Mouse (Mus musculus) megakaryocyte, embryonic 14.5 days (primary cell): ENCODE data around the gene Rtn4r. TPM values are rescaled to one million over a fixed set of nuclear protein-coding genes. Genes with fewer than 3 reads are reported as not detected.
A peak's percentile ranks its signal among the peaks of the same experiment; 100 is the strongest.

ENCODE experiments used
- H3K27me3 ChIP-seq: replicated peaks from 2 replicates; pipeline ENCODE3; 2012; ENCODE audit warnings: inconsistent platforms
- H3K36me3 ChIP-seq: replicated peaks from 2 replicates; pipeline ENCODE3; 2012; ENCODE audit warnings: low read length, inconsistent platforms, mixed read lengths
- H3K4me1 ChIP-seq: 2 replicates; pipeline ENCODE4 v1.6.1; 2012; ENCODE audit warnings: inconsistent platforms
- H3K4me3 ChIP-seq: replicated peaks from 2 replicates; pipeline ENCODE3; 2012; ENCODE audit warnings: moderate library complexity, mild to moderate bottlenecking, inconsistent platforms
- H3K9me3 ChIP-seq: 2 replicates; pipeline ENCODE4 v1.6.1; 2012; ENCODE audit warnings: inconsistent platforms
- FLI1 ChIP-seq: IDR thresholded peaks from 2 replicates; pipeline ENCODE4 v1.6.1; 2012; ENCODE audit warnings: low read length, inconsistent platforms, mixed read lengths
- GATA1 ChIP-seq: IDR thresholded peaks from 3 replicates; pipeline ENCODE4 v1.6.1; 2012; ENCODE audit warnings: mixed read lengths, low read length, inconsistent platforms, borderline replicate concordance
- polyA plus RNA-seq: library from polyadenylated mRNA; stranded (reverse); fragments of >175 nt; gene quantifications from 2 replicates; pipeline ENCODE4 v1.2.3, GENCODE M21; 2012; ENCODE audit warnings: low replicate concordance; ENCODE audit not compliant: insufficient read depth

The Rtn4r gene
- polyA plus RNA-seq = 56.5 and 164 TPM in 2 replicates

GRCm38 (mm10) chr16:18127241-18127861, at the start of gene Rtn4r:
Gene Rtn4r (plus strand): TSS chr16:18127642.
- no peaks in the 10 kb centered on the region for H3K9me3 ChIP-seq
- H3K27me3 ChIP-seq = peaks cover 32% of the 10 kb centered on the region
- peaks cover 34% of the 10 kb centered on the region for H3K36me3 ChIP-seq
- H3K4me3 ChIP-seq = peak within 1 kb of the TSS; percentile 95
- TF ChIP-seq GATA1 (no peak), FLI1 (no peak)
- peaks cover 93% of the 10 kb centered on the region for H3K4me1 ChIP-seq

GRCm38 (mm10) chr16:18078314-18079015, 49.0 kb upstream of the Rtn4r start:
- H3K9me3 ChIP-seq = no peaks in the 10 kb centered on the region

GRCm38 (mm10) chr16:18079300-18079699, 48.1 kb upstream of the Rtn4r start:
- no peak for TF ChIP-seq GATA1
- no peak for TF ChIP-seq FLI1
- Histone ChIP-seq H3K4me1 (peaks cover 70% of the 10 kb centered on the region), H3K9me3 (no peaks in the 10 kb centered on the region), H3K4me3 (no peak overlapping the region), H3K36me3 (peaks cover 98% of the 10 kb centered on the region), H3K27me3 (no peaks in the 10 kb centered on the region)

More at GRCm38 (mm10) chr16:18078314-18079015, 49.0 kb upstream of the Rtn4r start:
- Histone ChIP-seq H3K4me1 (peaks cover 71% of the 10 kb centered on the region), H3K27me3 (no peaks in the 10 kb centered on the region), H3K36me3 (peaks cover 98% of the 10 kb centered on the region), H3K4me3 (no peak overlapping the region)
- TF ChIP-seq GATA1 (no peak), FLI1 (no peak)

GRCm38 (mm10) chr16:18080171-18080570, 47.3 kb upstream of the Rtn4r start:
- no peaks in the 10 kb centered on the region for H3K9me3 ChIP-seq

GRCm38 (mm10) chr16:18081149-18081827, 46.2 kb upstream of the Rtn4r start:
- no peaks in the 10 kb centered on the region for H3K9me3 ChIP-seq
- H3K27me3 ChIP-seq = no peaks in the 10 kb centered on the region
- TF ChIP-seq GATA1 = no peak
- no peak for TF ChIP-seq FLI1

More at GRCm38 (mm10) chr16:18080171-18080570, 47.3 kb upstream of the Rtn4r start:
- TF ChIP-seq GATA1 = no peak
- no peak for TF ChIP-seq FLI1
- peaks cover 98% of the 10 kb centered on the region for H3K36me3 ChIP-seq
- H3K4me3 ChIP-seq = no peak overlapping the region
- peaks cover 71% of the 10 kb centered on the region for H3K4me1 ChIP-seq
- no peaks in the 10 kb centered on the region for H3K27me3 ChIP-seq

GRCm38 (mm10) chr16:18082291-18082690, 45.2 kb upstream of the Rtn4r start:
- peaks cover 77% of the 10 kb centered on the region for H3K4me1 ChIP-seq
- no peak overlapping the region for H3K4me3 ChIP-seq
- H3K36me3 ChIP-seq = peaks cover 95% of the 10 kb centered on the region
- no peaks in the 10 kb centered on the region for H3K9me3 ChIP-seq
- TF ChIP-seq FLI1 (no peak), GATA1 (no peak)
- no peaks in the 10 kb centered on the region for H3K27me3 ChIP-seq

More at GRCm38 (mm10) chr16:18081149-18081827, 46.2 kb upstream of the Rtn4r start:
- Histone ChIP-seq H3K36me3 (peaks cover 100% of the 10 kb centered on the region), H3K4me3 (no peak overlapping the region), H3K4me1 (peaks cover 73% of the 10 kb centered on the region)

GRCm38 (mm10) chr16:18083231-18083951, 44.1 kb upstream of the Rtn4r start:
- Histone ChIP-seq H3K4me1 (peaks cover 86% of the 10 kb centered on the region), H3K9me3 (no peaks in the 10 kb centered on the region), H3K27me3 (no peaks in the 10 kb centered on the region), H3K36me3 (peaks cover 88% of the 10 kb centered on the region), H3K4me3 (no peak overlapping the region)
- TF ChIP-seq FLI1 = no peak
- TF ChIP-seq GATA1 = no peak

GRCm38 (mm10) chr16:18084262-18084661, 43.2 kb upstream of the Rtn4r start:
- no peaks in the 10 kb centered on the region for H3K9me3 ChIP-seq
- TF ChIP-seq FLI1 (no peak), GATA1 (no peak)
- H3K36me3 ChIP-seq = peaks cover 80% of the 10 kb centered on the region
- H3K4me3 ChIP-seq = no peak overlapping the region
- peaks cover 93% of the 10 kb centered on the region for H3K4me1 ChIP-seq
- H3K27me3 ChIP-seq = no peaks in the 10 kb centered on the region

GRCm38 (mm10) chr16:18087101-18087500, 40.3 kb upstream of the Rtn4r start:
- Histone ChIP-seq H3K4me3 (peak overlapping the region; percentile 99), H3K9me3 (no peaks in the 10 kb centered on the region; the same call in 1 of the 2 replicates), H3K4me1 (peaks cover 97% of the 10 kb centered on the region), H3K36me3 (peaks cover 54% of the 10 kb centered on the region), H3K27me3 (no peaks in the 10 kb centered on the region)
- TF ChIP-seq GATA1 (no peak), FLI1 (no peak)
